Mouse (Mus musculus): Measurements from ENCODE around the gene Ly6g6f. TPM values are rescaled to one million over a fixed set of nuclear protein-coding genes. Genes with fewer than 3 reads are reported as not detected.

Ly6g6f gene
- polyA plus RNA-seq (2015; fragmentation: Nextera tagmentation; extraction: Ambion mirVana) = 0.19 and 0.28 TPM in 2 replicates

GRCm38 (mm10) chr17:35085208-35085865, at the start of gene Ly6g6f:
Gene Ly6g6f (minus strand): TSS chr17:35085610.
- no peak within 1 kb of the TSS for H3K4me3 ChIP-seq
- H3K9me3 ChIP-seq = no peaks in the 10 kb centered on the region
- H3K4me2 ChIP-seq = no peak within 1 kb of the TSS
- H3K9ac ChIP-seq = no peak within 1 kb of the TSS
- H3K4me1 ChIP-seq (replicated peaks) = peaks cover 7% of the 10 kb centered on the region
- H3K27ac ChIP-seq = no peak within 1 kb of the TSS
- WGBS = 84% methylated on average over 7 of the region's 7 CpGs
- no peak for ATAC-seq (ENCODE audit: low FRiP score)
- H3K36me3 ChIP-seq = no peaks in the 10 kb centered on the region
- H3K27me3 ChIP-seq = no peaks in the 10 kb centered on the region

GRCm38 (mm10) chr17:35134801-35135590, 49.6 kb upstream of the Ly6g6f start, which contains the start of gene Bag6:
Gene Bag6 (plus strand): TSS chr17:35135178.
- Histone ChIP-seq H3K36me3 (peaks cover 24% of the 10 kb centered on the region), H3K9ac (peak within 1 kb of the TSS; percentile 87), H3K4me1 (replicated peaks) (peaks cover 34% of the 10 kb centered on the region), H3K9me3 (no peaks in the 10 kb centered on the region), H3K27me3 (no peaks in the 10 kb centered on the region), H3K27ac (peak within 1 kb of the TSS; percentile 95), H3K4me2 (peak within 1 kb of the TSS; percentile 97), H3K4me3 (peak within 1 kb of the TSS; percentile 74)
- under 1% methylated on average over 66 of the region's 66 CpGs for WGBS
- peak; percentile 95 for ATAC-seq (ENCODE audit: low FRiP score)

- no peak for ATAC-seq (ENCODE audit: low FRiP score)
- Histone ChIP-seq H3K4me3 (no peak overlapping the region), H3K9me3 (no peaks in the 10 kb centered on the region), H3K4me1 (replicated peaks) (peaks cover 26% of the 10 kb centered on the region), H3K27ac (no peak overlapping the region), H3K9ac (no peak overlapping the region), H3K36me3 (peaks cover 13% of the 10 kb centered on the region), H3K4me2 (no peak overlapping the region), H3K27me3 (no peaks in the 10 kb centered on the region)
- 95% methylated on average over 7 of the region's 7 CpGs for WGBS
Observed at GRCm38 (mm10) chr17:35133517-35133916, 48.1 kb upstream of the Ly6g6f start.

GRCm38 (mm10) chr17:35132174-35132560, 46.8 kb upstream of the Ly6g6f start:
- Histone ChIP-seq H3K4me3 (no peak overlapping the region), H3K9ac (no peak overlapping the region), H3K36me3 (peaks cover 12% of the 10 kb centered on the region), H3K4me1 (replicated peaks) (peaks cover 24% of the 10 kb centered on the region), H3K4me2 (no peak overlapping the region), H3K27ac (no peak overlapping the region), H3K9me3 (no peaks in the 10 kb centered on the region), H3K27me3 (no peaks in the 10 kb centered on the region)
- no peak for ATAC-seq (ENCODE audit: low FRiP score)
- 78% methylated on average over 3 of the region's 3 CpGs for WGBS

GRCm38 (mm10) chr17:35131500-35132173, 46.2 kb upstream of the Ly6g6f start, which contains the start of gene Apom:
Gene Apom (minus strand): TSS chr17:35132050.
- no peak for ATAC-seq (ENCODE audit: low FRiP score)
- no peak within 1 kb of the TSS for H3K27ac ChIP-seq
- peak within 1 kb of the TSS; percentile 36; the same call in 1 of the 2 replicates for H3K9ac ChIP-seq
- WGBS = 78% methylated on average over 15 of the region's 15 CpGs
- H3K4me1 ChIP-seq (replicated peaks) = peaks cover 24% of the 10 kb centered on the region
- no peaks in the 10 kb centered on the region for H3K27me3 ChIP-seq
- no peak within 1 kb of the TSS for H3K4me2 ChIP-seq
- peaks cover 12% of the 10 kb centered on the region for H3K36me3 ChIP-seq
- H3K9me3 ChIP-seq = no peaks in the 10 kb centered on the region
- H3K4me3 ChIP-seq = no peak within 1 kb of the TSS

- H3K27me3 ChIP-seq = no peaks in the 10 kb centered on the region
- no peaks in the 10 kb centered on the region for H3K9me3 ChIP-seq
- peaks cover 12% of the 10 kb centered on the region for H3K36me3 ChIP-seq
- peak overlapping the region; percentile 36; the same call in 1 of the 2 replicates for H3K9ac ChIP-seq
- H3K4me2 ChIP-seq = no peak overlapping the region
- H3K4me1 ChIP-seq (replicated peaks) = peaks cover 24% of the 10 kb centered on the region
- ATAC-seq (ENCODE audit: low FRiP score) = no peak
- H3K4me3 ChIP-seq = no peak overlapping the region
- 91% methylated on average over 8 of the region's 8 CpGs for WGBS
- no peak overlapping the region for H3K27ac ChIP-seq
Observed at GRCm38 (mm10) chr17:35131038-35131437, 45.6 kb upstream of the Ly6g6f start.

- no peaks in the 10 kb centered on the region for H3K27me3 ChIP-seq
- ATAC-seq (ENCODE audit: low FRiP score) = no peak
- H3K9me3 ChIP-seq = no peaks in the 10 kb centered on the region
- peaks cover 23% of the 10 kb centered on the region for H3K36me3 ChIP-seq
- H3K9ac ChIP-seq = no peak overlapping the region
- no peak overlapping the region for H3K4me3 ChIP-seq
- no peak overlapping the region for H3K27ac ChIP-seq
- peaks cover 32% of the 10 kb centered on the region for H3K4me1 ChIP-seq (replicated peaks)
- no peak overlapping the region for H3K4me2 ChIP-seq
- WGBS = 67% methylated on average over 11 of the region's 11 CpGs
Observed at GRCm38 (mm10) chr17:35128996-35129395, 43.6 kb upstream of the Ly6g6f start.

GRCm38 (mm10) chr17:35127017-35127416, 41.6 kb upstream of the Ly6g6f start:
- H3K4me1 ChIP-seq (replicated peaks) = peaks cover 40% of the 10 kb centered on the region
- H3K27ac ChIP-seq = no peak overlapping the region
- peak overlapping the region; percentile 57 for H3K4me3 ChIP-seq
- H3K4me2 ChIP-seq = peak overlapping the region; percentile 77
- H3K9ac ChIP-seq = peak overlapping the region; percentile 84
- H3K9me3 ChIP-seq = no peaks in the 10 kb centered on the region
- 74% methylated on average over 13 of the region's 13 CpGs for WGBS
- H3K36me3 ChIP-seq = peaks cover 28% of the 10 kb centered on the region
- no peak for ATAC-seq (ENCODE audit: low FRiP score)
- H3K27me3 ChIP-seq = no peaks in the 10 kb centered on the region

- Histone ChIP-seq H3K9ac (peak within 1 kb of the TSS; percentile 84), H3K4me1 (replicated peaks) (peaks cover 40% of the 10 kb centered on the region), H3K4me3 (peak within 1 kb of the TSS; percentile 57), H3K27ac (peak within 1 kb of the TSS; percentile 80), H3K9me3 (no peaks in the 10 kb centered on the region), H3K36me3 (peaks cover 28% of the 10 kb centered on the region), H3K27me3 (no peaks in the 10 kb centered on the region), H3K4me2 (peak within 1 kb of the TSS; percentile 77)
- under 1% methylated on average over 36 of the region's 36 CpGs for WGBS
- peak; percentile 12 for ATAC-seq (ENCODE audit: low FRiP score)
Observed at GRCm38 (mm10) chr17:35126206-35126611, 40.8 kb upstream of the Ly6g6f start, which contains the start of gene D17H6S53E. Gene D17H6S53E (plus strand): TSS chr17:35126373.

- WGBS = 34% methylated on average over 6 of the region's 6 CpGs
- no peaks in the 10 kb centered on the region for H3K27me3 ChIP-seq
- H3K27ac ChIP-seq = peak overlapping the region; percentile 80; the same call in 1 of the 2 replicates
Observed at GRCm38 (mm10) chr17:35125578-35125977, 40.2 kb upstream of the Ly6g6f start.

GRCm38 (mm10) chr17:35125081-35125480, 39.7 kb upstream of the Ly6g6f start:
- H3K4me1 ChIP-seq (replicated peaks) = peaks cover 46% of the 10 kb centered on the region

More at GRCm38 (mm10) chr17:35125578-35125977, 40.2 kb upstream of the Ly6g6f start:
- Histone ChIP-seq H3K4me3 (peak overlapping the region; percentile 57), H3K9me3 (no peaks in the 10 kb centered on the region), H3K36me3 (peaks cover 28% of the 10 kb centered on the region), H3K4me1 (replicated peaks) (peaks cover 42% of the 10 kb centered on the region), H3K9ac (peak overlapping the region; percentile 84), H3K4me2 (peak overlapping the region; percentile 77)
- ATAC-seq (ENCODE audit: low FRiP score) = no peak

More at GRCm38 (mm10) chr17:35125081-35125480, 39.7 kb upstream of the Ly6g6f start:
- peak overlapping the region; percentile 77; the same call in 1 of the 2 replicates for H3K4me2 ChIP-seq
- peaks cover 23% of the 10 kb centered on the region for H3K36me3 ChIP-seq
- H3K4me3 ChIP-seq = peak overlapping the region; percentile 57; the same call in 1 of the 2 replicates
- H3K27ac ChIP-seq = no peak overlapping the region
- no peaks in the 10 kb centered on the region for H3K9me3 ChIP-seq
- peak overlapping the region; percentile 84; the same call in 1 of the 2 replicates for H3K9ac ChIP-seq
- no peak for ATAC-seq (ENCODE audit: low FRiP score)
- no peaks in the 10 kb centered on the region for H3K27me3 ChIP-seq
- 96% methylated on average over 1 of the region's 1 CpGs for WGBS

Measured in hindbrain, embryonic 13.5 days (tissue).